Mouse (Mus musculus) neutrophil, adult 65 days (primary cell): Measurements from ENCODE around the gene Npff. TPM values are rescaled to one million over a fixed set of nuclear protein-coding genes. Genes with fewer than 3 reads are reported as not detected.

ENCODE experiments used
- total RNA-seq: library from RNA; stranded (reverse); gene quantifications from 2 replicates; pipeline ENCODE4 v1.2.4, GENCODE M21; 2023

Gene Npff
- total RNA-seq, result 3.7 and 6.9 TPM in 2 replicates

DNA sequence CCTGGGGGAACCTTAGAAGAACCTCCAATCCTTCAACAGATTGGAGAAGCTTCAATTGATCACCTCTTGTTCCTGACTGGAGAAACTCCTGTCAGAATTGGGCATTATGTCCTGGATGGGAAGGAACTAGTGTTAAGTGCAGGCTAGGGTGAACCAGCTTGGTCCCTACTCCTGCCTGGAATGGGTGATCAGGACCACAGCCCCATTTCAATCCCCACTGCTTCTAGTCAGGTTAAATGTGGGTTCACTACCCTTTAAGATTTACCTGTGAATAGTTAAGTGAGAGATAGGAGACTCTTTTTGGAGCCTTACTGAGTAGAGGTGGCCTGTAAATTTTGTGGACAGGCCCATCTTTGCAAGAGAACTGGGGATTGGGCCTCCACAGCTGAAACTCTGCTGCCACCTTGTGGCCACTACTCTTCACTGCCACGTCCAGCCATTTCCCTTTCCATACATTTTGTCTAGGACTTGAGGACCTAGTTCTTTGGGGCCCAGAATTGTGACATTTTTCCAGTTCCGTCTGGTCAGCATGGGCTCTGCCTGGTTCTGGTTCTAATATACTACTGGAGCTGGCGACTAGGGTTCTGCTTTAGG, at the start of gene Npff:
Npff (minus strand) TSS at position 51 of the 594 bp plus-strand sequence.

DNA sequence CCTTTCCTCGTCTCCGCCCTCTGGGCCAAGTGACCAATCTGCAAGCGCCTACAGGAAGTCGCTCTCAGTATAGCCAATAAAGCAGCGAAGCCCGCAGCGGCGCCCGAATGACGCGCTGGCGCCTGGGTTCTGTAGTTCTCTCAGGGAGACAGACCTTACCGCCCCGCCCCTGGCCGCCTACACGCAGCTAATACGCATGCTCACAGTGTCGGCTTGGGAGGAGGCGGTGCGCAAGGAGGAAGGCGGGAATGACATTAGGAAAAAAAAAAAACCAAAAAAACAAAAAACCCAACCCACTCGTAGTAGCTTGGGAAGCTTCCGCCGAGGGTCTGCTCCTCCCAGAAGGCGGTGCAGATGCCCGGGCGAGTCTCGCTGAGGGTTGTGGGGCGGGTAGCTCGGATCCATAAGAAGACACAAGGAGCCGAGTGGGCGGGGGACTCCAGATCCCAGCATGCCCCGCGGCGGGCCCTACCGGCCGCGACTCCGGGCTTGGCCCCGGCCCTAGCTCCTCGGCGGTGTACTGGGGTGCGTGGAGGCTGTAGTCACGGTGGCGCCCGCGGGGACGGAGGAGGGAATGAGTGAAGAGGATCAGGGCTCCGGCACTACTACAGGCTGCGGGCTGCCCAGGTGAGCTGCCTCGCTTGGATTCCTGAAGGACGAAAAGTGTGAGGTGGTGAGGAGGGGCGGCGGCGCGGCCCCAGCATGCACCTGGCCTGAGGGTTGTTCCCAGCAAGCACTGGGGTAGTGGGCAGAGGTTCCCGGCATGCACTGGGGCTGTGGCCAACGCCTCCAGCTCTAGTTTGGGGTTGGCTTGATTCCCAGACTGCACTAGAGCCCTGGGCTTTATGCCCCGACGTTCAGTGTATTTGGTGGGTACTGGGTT, 6.5 kb downstream of the Npff start, which contains the start of gene Tarbp2:
Tarbp2 (plus strand) TSS at position 217 of the 883 bp plus-strand sequence.

DNA sequence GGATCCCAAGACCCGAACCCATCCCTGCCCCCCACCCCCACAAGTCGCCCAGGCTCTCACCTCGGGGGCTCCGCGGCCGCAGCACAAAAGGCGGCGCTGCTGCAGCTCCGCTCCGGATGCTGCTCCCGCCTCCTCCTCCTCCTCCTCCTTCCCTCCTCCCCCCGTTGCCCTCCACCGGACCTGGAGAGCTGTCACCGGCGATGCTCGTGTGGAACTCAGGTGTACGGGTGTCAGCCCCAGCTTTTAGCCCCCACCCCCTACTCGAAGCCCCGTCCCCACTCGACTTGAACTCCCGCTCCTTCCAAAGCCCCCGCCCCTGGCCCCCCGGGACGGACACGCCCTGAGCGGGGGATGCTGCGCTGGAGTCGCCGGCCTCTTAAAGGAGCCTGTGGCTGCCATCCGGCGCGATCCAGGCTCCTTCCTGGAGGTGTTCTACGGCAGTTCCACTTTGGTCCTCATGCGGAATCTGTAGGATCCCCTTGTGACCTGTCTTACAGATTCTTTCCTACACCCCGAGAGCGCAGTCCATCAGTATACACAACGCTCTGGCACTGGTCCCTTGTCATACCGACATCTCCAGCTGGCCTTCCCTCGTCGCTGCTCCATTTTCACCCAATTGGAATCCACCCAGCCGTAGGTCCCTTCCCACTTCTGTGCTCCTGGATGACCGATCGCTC, 7.9 kb downstream of the Npff start, which contains the start of gene Map3k12:
Map3k12 (minus strand) TSS at position 337 of the 677 bp plus-strand sequence.

DNA sequence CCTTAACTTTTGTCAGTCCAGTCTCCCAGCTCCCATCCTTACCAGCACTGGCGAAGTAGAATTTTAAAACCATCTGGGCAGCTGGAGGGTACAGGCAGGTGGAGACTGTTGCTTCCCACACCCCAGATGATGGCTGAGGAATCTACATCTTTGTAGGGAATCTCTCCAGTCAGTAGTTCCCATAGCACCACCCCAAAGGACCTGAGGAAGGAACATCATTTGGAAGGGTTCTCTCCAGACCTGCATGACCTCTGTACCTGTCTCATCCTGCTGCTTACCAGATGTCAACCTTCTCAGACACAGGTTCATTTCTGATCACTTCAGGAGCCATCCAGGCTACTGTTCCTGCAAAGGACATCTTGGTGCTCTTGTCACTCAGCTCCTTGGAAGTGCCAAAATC, 21.3 kb downstream of the Npff start, which contains the start of gene Gm10337:
Gm10337 (plus strand) TSS at position 276 of the 400 bp plus-strand sequence.

Other genes with a start within 250 kb of the Npff start
- gene Mfsd5, start 245.5 kb downstream of the Npff start, total RNA-seq, result 31.4 and 34.2 TPM in 2 replicates
- 31.1 and 43.9 TPM in 2 replicates for gene Espl1, start 228.7 kb downstream of the Npff start, total RNA-seq
- 259 and 280 TPM in 2 replicates for gene Pfdn5, start 198.8 kb downstream of the Npff start, total RNA-seq
- 31.4 and 36.0 TPM in 2 replicates for gene Myg1, start 193.2 kb downstream of the Npff start, total RNA-seq
- gene Aaas, start 174.2 kb downstream of the Npff start, total RNA-seq, result 16.5 and 25.4 TPM in 2 replicates
- 0.27 TPM in 1 of 2 replicates, not detected in the other for gene Sp7, start 157.8 kb downstream of the Npff start, total RNA-seq
- 125 and 138 TPM in 2 replicates for gene Sp1, start 118.8 kb downstream of the Npff start, total RNA-seq
- gene Amhr2, start 79.6 kb downstream of the Npff start, total RNA-seq, result 0.48 TPM in 1 of 2 replicates, not detected in the other
- 422 and 441 TPM in 2 replicates for gene Prr13, start 65.9 kb downstream of the Npff start, total RNA-seq
- 501 and 530 TPM in 2 replicates for gene Pcbp2, start 54.4 kb downstream of the Npff start, total RNA-seq
- 11.3 TPM in 1 of 2 replicates, not detected in the other for gene Gm10337, start 21.2 kb downstream of the Npff start, total RNA-seq
- 0.22 and 0.23 TPM in 2 replicates for gene Map3k12, start 7.9 kb downstream of the Npff start, total RNA-seq
- gene Tarbp2, start 6.8 kb downstream of the Npff start, total RNA-seq, result 12.6 and 21.3 TPM in 2 replicates
- gene Gm28047, start 100.1 kb upstream of the Npff start, total RNA-seq, result 3.2 TPM in 1 of 2 replicates, not detected in the other
- gene Atf7, start 100.5 kb upstream of the Npff start, total RNA-seq, result 54.5 and 64.2 TPM in 2 replicates
- gene Atp5g2, start 147.4 kb upstream of the Npff start, total RNA-seq, result 1.8 and 2.9 TPM in 2 replicates
- gene Calcoco1, start 197.2 kb upstream of the Npff start, total RNA-seq, result 23.0 and 24.0 TPM in 2 replicates